Mouse (Mus musculus): ENCODE data around the gene Cep131. TPM values are rescaled to one million over a fixed set of nuclear protein-coding genes. Genes with fewer than 3 reads are reported as not detected.

Cep131 gene
- polyA plus RNA-seq, 1 experiment from 2014 or later = 23.2 TPM

DNA sequence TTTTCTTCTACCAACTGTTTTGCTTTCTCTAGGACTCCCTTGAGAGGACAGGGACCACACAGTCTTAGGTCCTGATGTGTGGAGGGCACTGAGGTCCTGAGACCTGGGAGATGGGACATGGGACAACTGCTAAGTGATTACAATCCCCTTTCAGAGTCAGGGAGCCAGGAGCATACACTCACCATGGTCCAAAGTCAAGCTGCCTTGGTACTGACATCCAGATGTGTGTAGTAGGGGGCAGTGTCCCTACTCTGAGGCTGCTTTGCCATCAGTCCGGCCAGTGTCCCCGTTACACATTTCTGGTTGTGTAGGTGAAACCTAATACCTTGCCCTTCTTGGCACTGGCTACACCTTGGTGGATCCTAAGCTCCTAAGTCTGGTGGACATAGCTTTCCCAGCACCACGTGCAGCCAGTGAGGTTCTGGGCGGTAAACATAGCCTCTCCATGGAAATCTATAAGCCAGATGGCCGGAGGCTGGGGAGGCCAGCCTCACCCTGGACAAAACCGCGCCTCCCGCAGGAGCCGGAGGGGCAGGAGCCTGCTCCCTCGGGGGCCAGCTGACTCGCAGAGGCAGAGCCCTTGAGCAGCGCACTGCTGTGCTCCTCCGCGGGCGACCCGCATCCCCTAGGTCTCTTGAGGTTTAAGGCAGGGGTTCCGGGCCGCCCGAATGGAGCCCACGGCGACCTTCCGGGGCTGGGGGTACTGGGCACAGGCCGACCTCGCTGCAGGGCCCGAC, 568 bp downstream of the Cep131 start:
- peak overlapping the region; percentile 98 for H3K9ac ChIP-seq

GRCm38 (mm10) chr11:120080282-120080681, 6.3 kb downstream of the Cep131 start:
- WGBS = 95% methylated on average over 6 of the region's 6 CpGs

More for the DNA sequence above, 568 bp downstream of the Cep131 start:
- Histone ChIP-seq H3K4me2 (peak overlapping the region; percentile 97), H3K36me3 (peaks cover 40% of the 10 kb centered on the region), H3K4me3 (peak overlapping the region; percentile 97), H3K4me1 (replicated peaks) (peaks cover 15% of the 10 kb centered on the region), H3K9me3 (no peaks in the 10 kb centered on the region), H3K27ac (peak overlapping the region; percentile 92), H3K27me3 (no peaks in the 10 kb centered on the region; the same call in 1 of the 2 replicates)
- ATAC-seq (ENCODE audit: low FRiP score) = peak; percentile 49
- under 1% methylated on average over 25 of the region's 25 CpGs for WGBS

GRCm38 (mm10) chr11:120076191-120076590, 10.4 kb downstream of the Cep131 start:
- no peak for ATAC-seq (ENCODE audit: low FRiP score)
- Histone ChIP-seq H3K9me3 (no peaks in the 10 kb centered on the region), H3K36me3 (peaks cover 97% of the 10 kb centered on the region), H3K4me2 (no peak overlapping the region), H3K9ac (no peak overlapping the region), H3K4me3 (no peak overlapping the region), H3K4me1 (replicated peaks) (peaks cover 12% of the 10 kb centered on the region), H3K27ac (no peak overlapping the region), H3K27me3 (0 out of 2 replicates have a peak, but pooled peaks cover 3% of the 10 kb centered on the region)
- 83% methylated on average over 3 of the region's 3 CpGs for WGBS

More at GRCm38 (mm10) chr11:120080282-120080681, 6.3 kb downstream of the Cep131 start:
- H3K27me3 ChIP-seq = no peaks in the 10 kb centered on the region
- peaks cover 85% of the 10 kb centered on the region for H3K36me3 ChIP-seq
- H3K4me2 ChIP-seq = no peak overlapping the region
- H3K27ac ChIP-seq = no peak overlapping the region
- H3K9ac ChIP-seq = no peak overlapping the region
- no peaks in the 10 kb centered on the region for H3K9me3 ChIP-seq
- H3K4me1 ChIP-seq (replicated peaks) = peaks cover 11% of the 10 kb centered on the region
- no peak overlapping the region for H3K4me3 ChIP-seq
- ATAC-seq (ENCODE audit: low FRiP score) = no peak

DNA sequence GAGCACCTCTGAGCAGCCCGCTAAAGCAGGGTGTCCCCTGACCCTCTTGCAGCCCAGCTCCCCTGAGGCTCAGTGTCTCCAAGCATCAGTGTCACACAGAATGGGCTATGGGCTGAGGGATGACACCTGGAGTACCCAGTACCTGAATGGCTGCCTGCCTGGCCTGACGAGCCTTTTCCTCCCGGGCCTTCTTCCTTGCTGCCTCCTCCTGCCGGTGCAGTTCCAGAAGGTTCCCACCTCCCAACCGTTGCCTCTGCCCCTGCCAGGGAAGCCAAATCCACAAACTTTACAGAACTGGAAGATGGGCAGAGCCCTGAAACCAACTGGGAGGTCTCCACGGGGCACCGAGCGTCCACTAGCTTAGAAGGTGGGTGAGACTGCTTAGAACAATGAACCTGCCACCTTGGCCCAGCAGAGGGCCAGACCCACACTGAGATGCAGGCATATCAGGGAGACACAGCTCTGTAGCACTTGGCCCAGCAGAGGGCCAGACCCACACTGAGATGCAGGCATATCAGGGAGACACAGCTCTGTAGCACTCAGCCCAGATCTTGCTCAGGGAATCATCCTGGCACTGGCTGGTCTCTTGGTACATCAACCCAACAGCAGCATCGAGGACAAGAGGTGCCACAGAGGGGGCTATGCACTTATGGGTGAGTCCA, 13.5 kb downstream of the Cep131 start:
- H3K36me3 ChIP-seq = peaks cover 94% of the 10 kb centered on the region

DNA sequence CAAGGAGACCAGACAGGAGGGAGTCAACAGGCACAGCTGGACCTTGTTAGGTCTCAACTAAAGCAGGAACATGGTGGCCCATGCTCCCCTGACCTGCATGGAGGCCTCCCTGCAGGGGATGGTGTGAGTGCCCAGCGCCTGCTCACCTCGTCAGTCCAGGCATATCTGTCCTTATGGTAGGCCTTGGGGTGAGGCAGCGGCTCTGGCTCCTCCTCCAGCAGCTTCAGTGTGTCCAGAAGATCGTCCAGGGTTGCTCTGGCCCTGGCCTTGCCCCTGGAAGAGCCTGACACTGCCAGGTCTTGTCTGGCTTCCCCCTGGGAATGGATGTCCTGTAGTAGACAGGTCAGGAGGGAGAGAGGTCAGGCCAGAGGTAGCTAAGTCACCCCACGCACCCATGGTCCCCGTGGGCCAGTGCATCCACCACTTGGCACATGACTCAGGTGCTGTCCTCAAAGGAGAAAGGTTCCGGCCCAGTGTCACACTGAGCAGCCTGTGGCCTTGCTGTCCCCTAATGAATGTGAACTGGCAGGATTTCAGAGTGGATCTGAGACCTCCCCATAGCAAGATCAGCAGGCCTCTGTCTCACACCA, 14.8 kb downstream of the Cep131 start:
- Histone ChIP-seq H3K27me3 (0 out of 2 replicates have a peak, but pooled peaks cover 3% of the 10 kb centered on the region), H3K9ac (no peak overlapping the region), H3K9me3 (no peaks in the 10 kb centered on the region), H3K4me2 (no peak overlapping the region), H3K27ac (no peak overlapping the region), H3K36me3 (peaks cover 94% of the 10 kb centered on the region), H3K4me3 (no peak overlapping the region), H3K4me1 (replicated peaks) (peaks cover 22% of the 10 kb centered on the region)
- WGBS = 82% methylated on average over 7 of the region's 7 CpGs
- ATAC-seq (ENCODE audit: low FRiP score) = no peak

More for the DNA sequence above, 13.5 kb downstream of the Cep131 start:
- Histone ChIP-seq H3K9ac (no peak overlapping the region), H3K27me3 (0 out of 2 replicates have a peak, but pooled peaks cover 3% of the 10 kb centered on the region), H3K4me3 (no peak overlapping the region), H3K4me2 (no peak overlapping the region), H3K9me3 (no peaks in the 10 kb centered on the region), H3K27ac (no peak overlapping the region), H3K4me1 (replicated peaks) (peaks cover 22% of the 10 kb centered on the region)
- WGBS = 96% methylated on average over 9 of the region's 9 CpGs
- ATAC-seq (ENCODE audit: low FRiP score) = no peak

DNA sequence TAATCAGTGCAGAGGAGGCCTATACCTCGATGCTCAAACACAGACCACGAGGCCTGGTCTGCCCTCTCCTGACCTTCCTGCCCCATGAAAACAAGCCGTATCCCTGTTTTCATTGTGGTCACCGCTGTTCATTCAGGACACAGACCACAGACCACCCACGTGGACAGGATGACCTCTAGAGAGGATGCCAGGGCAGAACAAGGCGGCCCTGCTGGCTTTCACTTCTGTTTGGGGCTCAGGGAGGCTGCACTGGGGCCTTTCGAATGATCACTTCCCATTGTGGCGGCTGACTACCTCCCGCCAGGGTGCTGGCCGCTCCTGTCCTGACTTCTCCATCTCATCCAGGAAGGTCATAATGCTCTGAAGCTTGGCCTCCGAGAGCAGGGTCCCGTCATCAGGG, 15.6 kb downstream of the Cep131 start:
- Histone ChIP-seq H3K27ac (no peak overlapping the region), H3K4me3 (no peak overlapping the region), H3K4me1 (replicated peaks) (peaks cover 22% of the 10 kb centered on the region), H3K4me2 (no peak overlapping the region), H3K36me3 (peaks cover 94% of the 10 kb centered on the region), H3K9ac (0 out of 2 replicates have a peak overlapping the region, but pooled peaks have one; percentile 19), H3K27me3 (0 out of 2 replicates have a peak, but pooled peaks cover 3% of the 10 kb centered on the region), H3K9me3 (no peaks in the 10 kb centered on the region)
- ATAC-seq (ENCODE audit: low FRiP score) = no peak
- 16% methylated on average over 12 of the region's 12 CpGs for WGBS

DNA sequence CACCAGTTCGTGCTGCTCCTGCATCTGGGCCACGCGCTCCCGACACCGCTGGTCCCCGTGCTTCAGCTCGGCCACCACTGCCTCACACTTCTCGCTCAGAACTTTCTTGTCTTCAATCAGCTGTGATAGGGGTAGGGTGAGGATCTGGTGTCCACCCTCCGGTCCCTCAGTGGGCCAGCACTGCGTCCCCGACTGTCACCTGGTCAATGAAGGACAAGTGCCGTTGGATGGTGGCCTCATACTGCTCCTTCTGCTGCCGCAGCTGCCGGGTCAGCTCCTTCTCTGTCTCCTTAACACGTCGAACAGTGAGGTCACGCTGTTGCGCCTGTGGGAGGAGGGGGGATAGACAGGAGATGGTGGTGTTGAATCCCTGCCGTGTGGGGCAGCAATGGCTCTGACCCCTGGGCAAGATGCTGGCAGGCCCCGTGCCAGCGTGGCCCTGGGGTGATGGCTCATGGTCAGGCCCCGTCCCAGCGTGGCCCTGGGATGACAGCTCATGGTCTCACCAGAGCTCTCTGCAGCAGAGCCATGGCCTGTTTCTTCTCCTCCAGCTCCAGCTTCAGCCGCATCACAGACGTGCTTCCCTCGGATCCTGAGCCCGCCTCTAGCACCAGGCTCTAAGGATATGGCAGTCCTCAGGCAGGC, 16.2 kb downstream of the Cep131 start:
- Histone ChIP-seq H3K9me3 (no peaks in the 10 kb centered on the region), H3K4me1 (replicated peaks) (peaks cover 20% of the 10 kb centered on the region), H3K4me3 (no peak overlapping the region), H3K9ac (peak overlapping the region; percentile 19; the same call in 1 of the 2 replicates), H3K27me3 (0 out of 2 replicates have a peak, but pooled peaks cover 3% of the 10 kb centered on the region), H3K27ac (no peak overlapping the region), H3K36me3 (peaks cover 94% of the 10 kb centered on the region), H3K4me2 (no peak overlapping the region)
- 82% methylated on average over 27 of the region's 27 CpGs for WGBS
- ATAC-seq (ENCODE audit: low FRiP score) = no peak

DNA sequence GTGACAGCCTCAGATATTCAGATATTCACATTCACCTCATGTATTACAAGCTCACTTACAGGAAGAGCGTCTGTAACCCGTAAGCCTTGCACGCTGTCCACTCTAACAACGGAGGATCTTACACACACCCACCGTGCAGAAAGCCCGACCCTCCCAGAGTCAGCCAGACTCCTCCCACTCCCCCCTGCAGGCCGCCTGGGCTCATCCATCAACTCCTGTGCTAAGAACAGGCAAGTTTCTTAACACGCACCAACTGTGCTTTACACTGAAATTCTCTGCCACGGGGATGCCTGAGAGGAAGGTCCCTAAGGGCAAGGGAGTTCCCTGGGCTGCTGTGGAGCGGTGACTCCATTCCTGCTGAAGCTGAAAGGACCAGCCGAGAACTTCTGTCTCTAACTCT, 17.4 kb downstream of the Cep131 start:
- H3K27ac ChIP-seq = no peak overlapping the region
- H3K4me1 ChIP-seq (replicated peaks) = peaks cover 14% of the 10 kb centered on the region
- 26% methylated on average over 11 of the region's 11 CpGs for WGBS
- ATAC-seq (ENCODE audit: low FRiP score) = no peak
- no peak overlapping the region for H3K4me3 ChIP-seq
- no peak overlapping the region; the same call in 1 of the 2 replicates for H3K9ac ChIP-seq
- H3K36me3 ChIP-seq = peaks cover 95% of the 10 kb centered on the region
- no peak overlapping the region for H3K4me2 ChIP-seq
- H3K27me3 ChIP-seq = 0 out of 2 replicates have a peak, but pooled peaks cover 3% of the 10 kb centered on the region
- no peaks in the 10 kb centered on the region for H3K9me3 ChIP-seq

- Histone ChIP-seq H3K9ac (no peak overlapping the region), H3K4me3 (no peak overlapping the region), H3K27ac (no peak overlapping the region), H3K27me3 (0 out of 2 replicates have a peak, but pooled peaks cover 3% of the 10 kb centered on the region), H3K36me3 (peaks cover 94% of the 10 kb centered on the region), H3K4me2 (no peak overlapping the region), H3K4me1 (replicated peaks) (peaks cover 14% of the 10 kb centered on the region), H3K9me3 (no peaks in the 10 kb centered on the region)
- no peak for ATAC-seq (ENCODE audit: low FRiP score)
- WGBS = 54% methylated on average over 16 of the region's 17 CpGs
Observed at GRCm38 (mm10) chr11:120067834-120068233, 18.8 kb downstream of the Cep131 start.

DNA sequence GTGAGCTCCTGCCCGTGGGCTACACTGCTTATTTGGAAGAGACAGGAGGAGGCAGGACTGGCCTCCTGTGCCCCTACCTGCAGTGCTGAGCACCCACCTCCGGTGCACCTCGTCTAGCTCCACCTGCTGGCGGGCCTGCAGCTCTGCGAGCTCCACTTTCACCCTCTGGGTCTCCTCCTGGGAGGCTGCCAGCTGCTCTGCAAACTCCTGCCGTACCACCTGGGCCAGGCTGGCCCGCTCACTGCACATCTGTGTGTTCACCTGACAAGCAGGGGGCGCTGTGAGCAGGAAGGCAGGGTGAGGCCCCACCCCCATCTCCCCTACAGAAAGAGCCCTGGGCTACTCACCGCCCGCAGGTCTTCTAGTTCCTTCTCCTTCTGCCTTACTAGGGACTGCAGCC, 21.3 kb downstream of the Cep131 start:
- 30% methylated on average over 10 of the region's 10 CpGs for WGBS
- ATAC-seq (ENCODE audit: low FRiP score) = no peak

DNA sequence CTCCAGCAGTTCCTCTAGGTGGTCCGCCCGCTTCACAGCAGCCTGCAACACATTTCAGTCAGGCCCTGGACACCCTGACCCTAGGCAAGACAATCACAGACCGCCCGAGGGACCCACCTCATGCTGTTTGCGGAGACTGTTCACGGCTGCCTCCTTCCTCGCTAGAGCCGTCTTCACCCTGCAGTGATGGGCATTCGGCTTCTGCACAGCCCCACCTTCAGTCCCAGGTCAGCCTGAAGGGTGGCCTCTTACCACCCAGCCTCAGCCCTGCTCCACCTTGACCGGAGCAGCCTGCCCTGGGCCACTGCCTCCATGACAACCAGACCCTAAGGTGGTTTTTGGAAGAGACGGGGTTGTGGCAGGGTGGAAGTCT, 22.0 kb downstream of the Cep131 start:
- no peak overlapping the region for H3K4me3 ChIP-seq
- peaks cover 11% of the 10 kb centered on the region for H3K4me1 ChIP-seq (replicated peaks)
- H3K9me3 ChIP-seq = no peaks in the 10 kb centered on the region
- 89% methylated on average over 11 of the region's 11 CpGs for WGBS
- H3K27ac ChIP-seq = no peak overlapping the region
- no peak for ATAC-seq (ENCODE audit: low FRiP score)
- peaks cover 67% of the 10 kb centered on the region for H3K36me3 ChIP-seq
- no peak overlapping the region for H3K4me2 ChIP-seq
- no peak overlapping the region for H3K9ac ChIP-seq
- H3K27me3 ChIP-seq = no peaks in the 10 kb centered on the region

More for the DNA sequence above, 21.3 kb downstream of the Cep131 start:
- no peak overlapping the region for H3K27ac ChIP-seq
- H3K9me3 ChIP-seq = no peaks in the 10 kb centered on the region
- no peak overlapping the region for H3K4me2 ChIP-seq
- H3K4me3 ChIP-seq = no peak overlapping the region
- no peak overlapping the region for H3K9ac ChIP-seq
- H3K36me3 ChIP-seq = peaks cover 74% of the 10 kb centered on the region
- no peaks in the 10 kb centered on the region for H3K27me3 ChIP-seq
- H3K4me1 ChIP-seq (replicated peaks) = peaks cover 14% of the 10 kb centered on the region

Data from hindbrain, embryonic 13.5 days (tissue).